Mouse (Mus musculus) MEL (cell line): ENCODE measurements around the gene Wdr31. TPM values are rescaled to one million over a fixed set of nuclear protein-coding genes. Genes with fewer than 3 reads are reported as not detected.

Source experiments
- DNase-seq: peaks from one replicate; pipeline ENCODE4 v3.0.0; 2011; ENCODE audit warnings: low read depth, low spot score
- H3K27ac ChIP-seq: 2 replicates; pipeline ENCODE4 v1.5.1; 2012; ENCODE audit warnings: low read depth, mild to moderate bottlenecking, control low read depth, low read length, moderate library complexity; ENCODE audit not compliant: control insufficient read depth
- H3K27me3 ChIP-seq, 2 experiments: fragments of 150-350 bp in 1 of 2; sonication (generic) in 1 of 2; 2 replicates each; pipeline ENCODE4 v1.6.1; 2012; ENCODE audit warnings: low read length in 2 of 2, mild to moderate bottlenecking in 2 of 2, improper control_type of control experiment in 1 of 2, moderate library complexity in 1 of 2; ENCODE audit not compliant: insufficient read depth in 2 of 2, control insufficient read depth in 1 of 2
- H3K36me3 ChIP-seq, 2 experiments: 2 replicates each; pipeline ENCODE4 v1.6.1; 2012 to 2014; ENCODE audit warnings: low read length in 2 of 2, improper control_type of control experiment in 1 of 2, inconsistent platforms in 1 of 2, mild to moderate bottlenecking in 1 of 2; ENCODE audit not compliant: insufficient read depth in 2 of 2, control insufficient read depth in 1 of 2
- H3K4me1 ChIP-seq, 2 experiments: fragments of 150-350 bp in 1 of 2; sonication (generic) in 1 of 2; 2 replicates each; pipeline ENCODE4 v1.6.1; 2012; ENCODE audit warnings: low read length in 2 of 2, improper control_type of control experiment in 1 of 2, mild to moderate bottlenecking in 1 of 2; ENCODE audit not compliant: insufficient read depth in 2 of 2, control insufficient read depth in 1 of 2
- H3K4me3 ChIP-seq, 2 experiments: fragments of 150-350 bp in 1 of 2; sonication (generic) in 1 of 2; 2 replicates each; pipeline ENCODE4 v1.5.1; 2012; ENCODE audit warnings: low read depth in 2 of 2, low read length in 2 of 2, mild to moderate bottlenecking in 2 of 2, moderate library complexity in 2 of 2, control low read depth in 1 of 2, improper control_type of control experiment in 1 of 2; ENCODE audit not compliant: control insufficient read depth in 1 of 2, insufficient read depth in 1 of 2
- H3K79me2 ChIP-seq: 2 replicates; pipeline ENCODE4 v1.6.1; 2012; ENCODE audit warnings: mild to moderate bottlenecking, low read length, moderate library complexity; ENCODE audit not compliant: control insufficient read depth, poor library complexity, insufficient read depth
- H3K9ac ChIP-seq: 2 replicates; pipeline ENCODE4 v1.6.1; 2012; ENCODE audit warnings: low read depth, mild to moderate bottlenecking, control low read depth, low read length, moderate library complexity; ENCODE audit not compliant: control insufficient read depth, poor library complexity, severe bottlenecking
- H3K9me3 ChIP-seq: fragments of 150-350 bp; sonication (generic); replicated peaks from 2 replicates; pipeline ENCODE4 v1.6.1; 2012; ENCODE audit warnings: mild to moderate bottlenecking, low read length, improper control_type of control experiment, moderate library complexity; ENCODE audit not compliant: insufficient read depth
- BHLHE40 ChIP-seq: IDR thresholded peaks from 2 replicates; pipeline ENCODE4 v1.6.1; 2012; ENCODE audit warnings: low read depth, mild to moderate bottlenecking, inconsistent platforms, low read length, improper control_type of control experiment, borderline replicate concordance
- CHD1 ChIP-seq: IDR thresholded peaks from 2 replicates; pipeline ENCODE4 v1.6.1; 2012; ENCODE audit warnings: low read depth, mild to moderate bottlenecking, inconsistent platforms, low read length, improper control_type of control experiment
- CHD2 ChIP-seq: IDR thresholded peaks from 2 replicates; pipeline ENCODE4 v1.6.1; 2011; ENCODE audit warnings: low read length, improper control_type of control experiment
- CTCF ChIP-seq, 3 experiments: IDR thresholded peaks in 2 of 3; conservative IDR thresholded peaks in 1 of 3; 2 replicates each; pipeline ENCODE4 v1.5.1; 2011 to 2012; ENCODE audit warnings: low read length in 3 of 3, low read depth in 2 of 3, mild to moderate bottlenecking in 2 of 3, improper control_type of control experiment in 1 of 3, inconsistent platforms in 1 of 3, mixed read lengths in 1 of 3, moderate library complexity in 1 of 3; ENCODE audit not compliant: control insufficient read depth in 1 of 3, insufficient read depth in 1 of 3, poor library complexity in 1 of 3, severe bottlenecking in 1 of 3
- E2F4 ChIP-seq: IDR thresholded peaks from 2 replicates; pipeline ENCODE4 v1.6.1; 2011; ENCODE audit warnings: low read depth, low read length, improper control_type of control experiment, borderline replicate concordance
- ELF1 ChIP-seq: IDR thresholded peaks from 2 replicates; pipeline ENCODE4 v1.6.1; 2014; ENCODE audit warnings: low read depth, mild to moderate bottlenecking, inconsistent platforms, low read length, improper control_type of control experiment, moderate library complexity
- EP300 ChIP-seq, 2 experiments: IDR thresholded peaks; 2 replicates each; pipeline ENCODE4 v1.6.1; 2011; ENCODE audit warnings: improper control_type of control experiment in 2 of 2, low read length in 2 of 2, low read depth in 1 of 2, mild to moderate bottlenecking in 1 of 2
- ETS1 ChIP-seq: IDR thresholded peaks from 2 replicates; pipeline ENCODE4 v1.6.1; 2012; ENCODE audit warnings: low read depth, mild to moderate bottlenecking, inconsistent platforms, low read length, improper control_type of control experiment, moderate library complexity
- GABPA ChIP-seq: IDR thresholded peaks from 2 replicates; pipeline ENCODE4 v1.6.1; 2012; ENCODE audit warnings: low read depth, mild to moderate bottlenecking, inconsistent platforms, low read length, improper control_type of control experiment, moderate library complexity
- GATA1 ChIP-seq: IDR thresholded peaks from 2 replicates; pipeline ENCODE4 v1.6.1; 2011; ENCODE audit warnings: low read depth, low read length, improper control_type of control experiment
- HCFC1 ChIP-seq: IDR thresholded peaks from 2 replicates; pipeline ENCODE4 v1.6.1; 2012; ENCODE audit warnings: low read depth, mild to moderate bottlenecking, inconsistent platforms, low read length, improper control_type of control experiment, moderate library complexity
- JUND ChIP-seq: IDR thresholded peaks from 2 replicates; pipeline ENCODE4 v1.6.1; 2011; ENCODE audit warnings: low read depth, mild to moderate bottlenecking, improper control_type of control experiment, low read length
- KAT2A ChIP-seq: conservative IDR thresholded peaks from 2 replicates; pipeline ENCODE4 v1.6.1; 2012; ENCODE audit warnings: low read depth, low read length, improper control_type of control experiment, inconsistent platforms
- MAFK ChIP-seq: IDR thresholded peaks from 2 replicates; pipeline ENCODE4 v1.6.1; 2011; ENCODE audit warnings: low read depth, mild to moderate bottlenecking, low read length, improper control_type of control experiment, borderline replicate concordance
- MAX ChIP-seq: IDR thresholded peaks from 2 replicates; pipeline ENCODE4 v1.6.1; 2011; ENCODE audit warnings: low read length, improper control_type of control experiment
- MAZ ChIP-seq: IDR thresholded peaks from 2 replicates; pipeline ENCODE4 v1.6.1; 2012; ENCODE audit warnings: low read depth, mild to moderate bottlenecking, inconsistent platforms, low read length, improper control_type of control experiment
- MEF2A ChIP-seq: IDR thresholded peaks from 2 replicates; pipeline ENCODE4 v1.6.1; 2014; ENCODE audit warnings: low read depth, mild to moderate bottlenecking, inconsistent platforms, low read length, improper control_type of control experiment; ENCODE audit not compliant: poor library complexity, insufficient replicate concordance, severe bottlenecking; ENCODE audit errors: extremely low read depth
- MXI1 ChIP-seq: IDR thresholded peaks from 2 replicates; pipeline ENCODE4 v1.6.1; 2011; ENCODE audit warnings: mild to moderate bottlenecking, low read depth, low read length, improper control_type of control experiment
- MYB ChIP-seq: IDR thresholded peaks from 2 replicates; pipeline ENCODE4 v1.6.1; 2011; ENCODE audit warnings: mild to moderate bottlenecking, low read depth, low read length, improper control_type of control experiment
- MYC ChIP-seq: IDR thresholded peaks from 2 replicates; pipeline ENCODE4 v1.6.1; 2011; ENCODE audit warnings: low read depth, mild to moderate bottlenecking, low read length, improper control_type of control experiment, moderate library complexity
- NELFE ChIP-seq: IDR thresholded peaks from 2 replicates; pipeline ENCODE4 v1.6.1; 2011; ENCODE audit warnings: low read depth, low read length, improper control_type of control experiment
- NRF1 ChIP-seq: IDR thresholded peaks from 2 replicates; pipeline ENCODE4 v1.6.1; 2014; ENCODE audit warnings: low read depth, mild to moderate bottlenecking, inconsistent platforms, low read length, improper control_type of control experiment, moderate library complexity; ENCODE audit not compliant: poor library complexity, insufficient read depth, severe bottlenecking
- POLR2A ChIP-seq, 2 experiments: IDR thresholded peaks; 2 replicates each; pipeline ENCODE4 v1.6.1; 2011 to 2012; ENCODE audit warnings: low read length in 2 of 2, mild to moderate bottlenecking in 2 of 2, control low read depth in 1 of 2, improper control_type of control experiment in 1 of 2, low read depth in 1 of 2, moderate library complexity in 1 of 2; ENCODE audit not compliant: control insufficient read depth in 1 of 2, insufficient read depth in 1 of 2, poor library complexity in 1 of 2
- POLR2AphosphoS2 ChIP-seq: IDR thresholded peaks from 2 replicates; pipeline ENCODE4 v1.6.1; 2011; ENCODE audit warnings: low read length, improper control_type of control experiment
- POLR2AphosphoS5 ChIP-seq: IDR thresholded peaks from 2 replicates; pipeline ENCODE4 v1.6.1; 2012; ENCODE audit warnings: low read depth, borderline replicate concordance, mild to moderate bottlenecking, inconsistent platforms, low read length, moderate library complexity, mixed read lengths
- RAD21 ChIP-seq: IDR thresholded peaks from 2 replicates; pipeline ENCODE4 v1.6.1; 2011; ENCODE audit warnings: mild to moderate bottlenecking, low read depth, low read length, improper control_type of control experiment
- RCOR1 ChIP-seq: IDR thresholded peaks from 2 replicates; pipeline ENCODE4 v1.6.1; 2012; ENCODE audit warnings: low read depth, mild to moderate bottlenecking, inconsistent platforms, low read length, improper control_type of control experiment
- SIN3A ChIP-seq: IDR thresholded peaks from 2 replicates; pipeline ENCODE4 v1.6.1; 2012; ENCODE audit warnings: low read length, improper control_type of control experiment, inconsistent platforms
- SMC3 ChIP-seq: IDR thresholded peaks from 2 replicates; pipeline ENCODE4 v1.6.1; 2011; ENCODE audit warnings: low read depth, low read length, improper control_type of control experiment
- TBP ChIP-seq: IDR thresholded peaks from 2 replicates; pipeline ENCODE4 v1.8.0; 2011; ENCODE audit warnings: low read depth, low read length, improper control_type of control experiment
- UBTF ChIP-seq: IDR thresholded peaks from 2 replicates; pipeline ENCODE4 v1.6.1; 2012; ENCODE audit warnings: low read depth, mild to moderate bottlenecking, inconsistent platforms, low read length, improper control_type of control experiment, moderate library complexity, borderline replicate concordance; ENCODE audit not compliant: insufficient read depth
- USF1 ChIP-seq: IDR thresholded peaks from 2 replicates; pipeline ENCODE4 v1.6.1; 2014; ENCODE audit warnings: low read depth, mild to moderate bottlenecking, inconsistent platforms, low read length, improper control_type of control experiment, moderate library complexity
- USF2 ChIP-seq, 2 experiments: IDR thresholded peaks; 2 replicates each; pipeline ENCODE4 v1.6.1; 2011 to 2012; ENCODE audit warnings: improper control_type of control experiment in 2 of 2, low read length in 2 of 2, borderline replicate concordance in 1 of 2, inconsistent platforms in 1 of 2, low read depth in 1 of 2, mild to moderate bottlenecking in 1 of 2; ENCODE audit not compliant: insufficient read depth in 1 of 2
- ZC3H11A ChIP-seq: IDR thresholded peaks from 2 replicates; pipeline ENCODE4 v1.6.1; 2012; ENCODE audit warnings: low read depth, mild to moderate bottlenecking, inconsistent platforms, low read length, improper control_type of control experiment
- ZKSCAN1 ChIP-seq: IDR thresholded peaks from 2 replicates; pipeline ENCODE4 v1.6.1; 2012; ENCODE audit warnings: low read depth, mild to moderate bottlenecking, inconsistent platforms, low read length, improper control_type of control experiment, moderate library complexity
- ZMIZ1 ChIP-seq: IDR thresholded peaks from 2 replicates; pipeline ENCODE4 v1.6.1; 2012; ENCODE audit warnings: low read depth, mild to moderate bottlenecking, inconsistent platforms, low read length, improper control_type of control experiment, moderate library complexity
- ZNF384 ChIP-seq: IDR thresholded peaks from 2 replicates; pipeline ENCODE4 v1.6.1; 2012; ENCODE audit warnings: low read depth, mild to moderate bottlenecking, inconsistent platforms, low read length, improper control_type of control experiment
- polyA plus RNA-seq, 2 experiments: library from polyadenylated mRNA; stranded (reverse) in 1 of 2; unstranded in 1 of 2; fragments of >175 nt in 1 of 2; fragments of >200 nt in 1 of 2; gene quantifications; 2 replicates each; pipeline versions ENCODE4 v1.2.1 to v1.2.4; 2012; ENCODE audit warnings: low replicate concordance in 2 of 2, low read depth in 1 of 2; ENCODE audit not compliant: insufficient read length in 2 of 2, insufficient read depth in 1 of 2, missing spikeins in 1 of 2
- total RNA-seq: library from RNA; depleted of rRNA; stranded (reverse); fragments of 300-350 nt; gene quantifications from 2 replicates; pipeline ENCODE4 v1.2.3, GENCODE M21; 2012; rRNA removed

The Wdr31 gene
- 0.85 and 1.9 TPM in 2 replicates for total RNA-seq
- under 1 TPM in 1 of 2 experiments, not detected in 1; 0.91 TPM for polyA plus RNA-seq

GRCm38 (mm10) chr4:62470598-62471051, at the start of gene Wdr31:
Gene Wdr31 (minus strand): TSS chr4:62470896.
- H3K27me3 ChIP-seq = no peaks in the 10 kb centered on the region
- peak; percentile 77 for DNase-seq
- no peaks in the 10 kb centered on the region for H3K9me3 ChIP-seq
- H3K4me3 ChIP-seq = peak within 1 kb of the TSS; percentile 47 to 51
- H3K36me3 ChIP-seq = no peaks in the 10 kb centered on the region
- H3K9ac ChIP-seq = peak within 1 kb of the TSS; percentile 45; the same call in 1 of the 2 replicates
- H3K27ac ChIP-seq = no peak within 1 kb of the TSS
- peaks cover 0 to 3% of the 10 kb centered on the region in 2 experiments; a peak in 2 of 4 replicates for H3K4me1 ChIP-seq
- H3K79me2 ChIP-seq = no peaks in the 10 kb centered on the region
- TF ChIP-seq ZC3H11A (no peak), ZMIZ1 (no peak), MEF2A (no peak), MAX (no peak), ZNF384 (no peak), BHLHE40 (no peak), SIN3A (peak; percentile 91), GABPA (no peak), RAD21 (no peak), RCOR1 (no peak), CHD2 (no peak), UBTF (no peak), SMC3 (no peak), MXI1 (0 out of 2 replicates have a peak, but pooled peaks have one; percentile 50), NELFE (no peak), GATA1 (no peak), NRF1 (no peak), ELF1 (peak; percentile 57; the same call in 1 of the 2 replicates), USF1 (peak; percentile 25; the same call in 1 of the 2 replicates), MYB (no peak), KAT2A (no peak), HCFC1 (peak; percentile 81), JUND (no peak), MAZ (no peak), TBP (0 out of 2 replicates have a peak, but pooled peaks have one; percentile 29), ZKSCAN1 (no peak), EP300 (IDR thresholded peaks at IDR 0.05; ENCODE audit: low read depth in 1 of 2, low read length in 2 of 2) (no peak), E2F4 (no peak), ETS1 (no peak), POLR2AphosphoS5 (no peak), USF2 (IDR thresholded peaks at IDR 0.05; ENCODE audit: borderline replicate concordance in 1 of 2, insufficient read depth in 1 of 2, low read depth in 1 of 2, low read length in 2 of 2) (no peak), POLR2AphosphoS2 (no peak), POLR2A (IDR thresholded peaks at IDR 0.05; ENCODE audit: control insufficient read depth in 1 of 2, insufficient read depth in 1 of 2, low read depth in 1 of 2, low read length in 2 of 2, poor library complexity in 1 of 2) (no peak), MAFK (no peak), CHD1 (no peak), MYC (no peak), CTCF (IDR thresholded peaks at IDR 0.05 in 2 of 3, conservative IDR thresholded peaks at IDR 0.05 in 1 of 3; ENCODE audit: control insufficient read depth in 1 of 3, insufficient read depth in 1 of 3, low read depth in 2 of 3, low read length in 3 of 3, poor library complexity in 1 of 3, severe bottlenecking in 1 of 3) (no peak)
